Mouse (Mus musculus): Measurements from ENCODE around the gene Tox2. TPM values are rescaled to one million over a fixed set of nuclear protein-coding genes. Genes with fewer than 3 reads are reported as not detected.
A peak's percentile ranks its signal among the peaks of the same experiment; 100 is the strongest.

The Tox2 gene
- polyA plus RNA-seq, 1 experiment from 2014 or later: 1.9 TPM

DNA sequence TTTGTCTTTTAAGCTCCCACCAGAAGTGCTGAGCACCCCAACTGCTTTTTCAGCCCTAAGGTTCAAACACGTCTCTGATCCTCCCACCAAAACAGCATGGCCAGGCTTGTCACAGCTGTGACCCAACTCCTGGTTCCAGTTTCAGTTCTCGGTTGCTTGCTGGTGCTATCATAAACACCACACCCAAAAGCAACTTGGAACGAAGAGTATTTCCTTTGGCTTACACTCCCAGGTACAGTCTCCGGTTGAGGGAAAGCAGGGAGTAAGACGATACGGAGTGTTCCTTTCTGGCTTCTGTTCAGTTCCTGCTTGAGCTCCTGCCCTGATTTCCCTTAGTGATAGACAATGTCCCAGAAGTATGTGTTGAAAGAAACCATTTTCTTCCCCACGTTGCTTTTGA lies 26.4 kb upstream of the Tox2 start:
- Histone ChIP-seq H3K4me1 (ENCODE audit: control insufficient read depth, insufficient read depth, low read length) (no peaks in the 10 kb centered on the region), H3K4me3 (ENCODE audit: low read depth, low read length) (no peak overlapping the region), H3K9me3 (replicated peaks; ENCODE audit: control insufficient read depth, low read length) (no peaks in the 10 kb centered on the region), H3K4me2 (no peak overlapping the region), H3K36me3 (ENCODE audit: control insufficient read depth, insufficient read depth, low read length) (no peaks in the 10 kb centered on the region), H3K9ac (ENCODE audit: low read depth, low read length) (no peak overlapping the region), H3K27ac (ENCODE audit: low read depth, low read length) (no peak overlapping the region), H3K27me3 (ENCODE audit: control insufficient read depth, insufficient read depth, low read length) (no peaks in the 10 kb centered on the region)
- 48% methylated on average over 7 of the region's 7 CpGs for WGBS (ENCODE audit: insufficient replicate concordance)
- ATAC-seq (replicated peaks; ENCODE audit: insufficient number of reproducible peaks, low FRiP score, low TSS enrichment): no peak

DNA sequence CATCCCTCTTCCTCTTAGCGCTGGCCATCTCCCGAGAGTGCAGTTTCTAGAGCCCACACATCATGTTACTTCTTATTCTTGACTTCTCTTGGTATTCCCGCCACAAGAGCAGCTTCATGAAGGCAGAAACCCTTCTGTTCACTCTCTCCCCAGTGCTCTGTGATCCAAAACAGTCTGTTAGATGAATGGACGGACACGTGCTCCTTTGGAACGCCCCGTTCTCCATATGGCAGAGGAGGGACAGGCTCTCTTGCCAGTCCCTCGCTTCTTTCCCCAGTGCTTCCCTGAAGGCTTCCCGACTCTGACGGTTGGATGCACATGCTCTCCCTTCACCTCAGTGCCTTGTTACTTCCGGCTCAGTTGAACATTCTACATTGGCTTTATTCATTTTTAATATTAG lies 15.4 kb upstream of the Tox2 start:
- 75% methylated on average over 11 of the region's 11 CpGs for WGBS (ENCODE audit: insufficient replicate concordance)
- Histone ChIP-seq H3K27ac (ENCODE audit: low read depth, low read length) (no peak overlapping the region), H3K4me3 (ENCODE audit: low read depth, low read length) (no peak overlapping the region), H3K9me3 (replicated peaks; ENCODE audit: control insufficient read depth, low read length) (no peaks in the 10 kb centered on the region), H3K36me3 (ENCODE audit: control insufficient read depth, insufficient read depth, low read length) (no peaks in the 10 kb centered on the region), H3K27me3 (ENCODE audit: control insufficient read depth, insufficient read depth, low read length) (no peaks in the 10 kb centered on the region), H3K4me1 (ENCODE audit: control insufficient read depth, insufficient read depth, low read length) (peaks cover 7% of the 10 kb centered on the region), H3K9ac (ENCODE audit: low read depth, low read length) (no peak overlapping the region), H3K4me2 (no peak overlapping the region)
- no peak for ATAC-seq (replicated peaks; ENCODE audit: insufficient number of reproducible peaks, low FRiP score, low TSS enrichment)

DNA sequence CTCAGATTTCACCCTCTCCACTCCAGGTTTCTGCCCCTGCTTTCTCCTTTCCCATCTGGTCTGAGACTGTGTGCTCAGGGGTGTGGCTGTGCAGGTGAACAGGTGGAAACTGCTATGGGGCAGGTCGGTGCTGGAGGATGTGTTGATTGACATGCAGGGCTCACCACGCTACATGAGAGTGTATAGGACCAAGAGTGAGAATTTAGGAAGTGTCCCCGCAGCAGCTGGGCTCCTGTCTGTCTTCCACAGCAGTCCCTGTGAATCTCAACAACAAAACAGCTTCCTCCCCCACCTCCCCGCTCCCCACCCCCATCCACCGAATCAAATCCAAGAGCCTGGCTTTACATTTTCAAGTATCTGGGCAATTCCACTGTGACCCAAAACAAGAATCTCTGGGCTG lies 13.3 kb upstream of the Tox2 start:
- Histone ChIP-seq H3K9ac (ENCODE audit: low read depth, low read length) (no peak overlapping the region), H3K27ac (ENCODE audit: low read depth, low read length) (no peak overlapping the region), H3K9me3 (replicated peaks; ENCODE audit: control insufficient read depth, low read length) (no peaks in the 10 kb centered on the region), H3K36me3 (ENCODE audit: control insufficient read depth, insufficient read depth, low read length) (no peaks in the 10 kb centered on the region), H3K4me1 (ENCODE audit: control insufficient read depth, insufficient read depth, low read length) (peaks cover 7% of the 10 kb centered on the region), H3K27me3 (ENCODE audit: control insufficient read depth, insufficient read depth, low read length) (no peaks in the 10 kb centered on the region), H3K4me3 (ENCODE audit: low read depth, low read length) (no peak overlapping the region), H3K4me2 (peak overlapping the region; percentile 24; the same call in 1 of the 2 replicates)
- WGBS (ENCODE audit: insufficient replicate concordance): 29% methylated on average over 5 of the region's 5 CpGs
- no peak for ATAC-seq (replicated peaks; ENCODE audit: insufficient number of reproducible peaks, low FRiP score, low TSS enrichment)

DNA sequence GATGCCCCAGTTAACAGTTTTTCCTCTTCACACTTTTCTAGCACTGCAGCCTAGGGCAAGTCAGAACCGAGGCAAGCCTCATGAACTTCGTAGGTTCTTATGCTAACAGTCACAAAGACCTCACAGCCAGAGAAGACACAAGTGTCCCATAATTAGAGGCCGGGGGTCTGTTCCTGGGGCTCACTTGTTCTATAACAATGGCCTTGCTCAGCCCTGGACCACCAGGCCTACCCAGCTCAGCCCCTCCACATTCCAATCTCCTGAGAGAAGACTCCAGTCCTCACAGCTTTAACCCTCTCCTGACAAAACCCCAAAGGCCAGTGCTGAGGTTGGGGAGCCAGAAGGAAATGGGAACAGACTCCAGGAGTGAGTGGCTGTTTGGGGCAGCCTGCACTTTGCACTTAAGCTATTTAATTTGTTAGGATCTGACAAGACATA lies 12.9 kb upstream of the Tox2 start:
- Histone ChIP-seq H3K4me3 (ENCODE audit: low read depth, low read length) (no peak overlapping the region), H3K27ac (ENCODE audit: low read depth, low read length) (no peak overlapping the region), H3K9me3 (replicated peaks; ENCODE audit: control insufficient read depth, low read length) (no peaks in the 10 kb centered on the region), H3K4me2 (peak overlapping the region; percentile 24; the same call in 1 of the 2 replicates), H3K9ac (ENCODE audit: low read depth, low read length) (no peak overlapping the region), H3K27me3 (ENCODE audit: control insufficient read depth, insufficient read depth, low read length) (no peaks in the 10 kb centered on the region), H3K36me3 (ENCODE audit: control insufficient read depth, insufficient read depth, low read length) (no peaks in the 10 kb centered on the region), H3K4me1 (ENCODE audit: control insufficient read depth, insufficient read depth, low read length) (peaks cover 7% of the 10 kb centered on the region)
- ATAC-seq (replicated peaks; ENCODE audit: insufficient number of reproducible peaks, low FRiP score, low TSS enrichment): 0 out of 2 replicates have a peak, but pooled peaks have one; percentile 46
- 9% methylated on average over 3 of the region's 3 CpGs for WGBS (ENCODE audit: insufficient replicate concordance)

DNA sequence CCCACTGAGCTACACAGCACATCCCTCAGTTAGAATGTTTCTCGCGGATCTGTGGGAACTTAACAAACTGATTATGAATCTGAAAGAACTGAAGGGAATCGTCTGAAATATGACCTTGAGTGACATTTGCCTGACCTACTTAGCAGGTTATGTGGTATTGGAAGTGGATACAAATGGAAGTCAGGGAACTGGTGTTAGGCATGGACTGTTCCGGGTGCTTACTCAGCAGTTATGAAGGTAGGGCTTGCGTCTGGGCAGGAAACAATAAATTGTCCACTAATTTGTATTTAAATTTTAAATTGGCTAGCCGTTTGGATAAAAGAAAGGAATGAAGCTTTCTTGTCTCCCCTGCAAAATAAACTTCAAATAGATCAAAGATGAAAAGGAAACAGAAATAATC lies 10.4 kb upstream of the Tox2 start:
- no peaks in the 10 kb centered on the region for H3K9me3 ChIP-seq (replicated peaks; ENCODE audit: control insufficient read depth, low read length)
- H3K4me1 ChIP-seq (ENCODE audit: control insufficient read depth, insufficient read depth, low read length): peaks cover 7% of the 10 kb centered on the region
- 81% methylated on average over 6 of the region's 6 CpGs for WGBS (ENCODE audit: insufficient replicate concordance)
- no peak overlapping the region for H3K4me3 ChIP-seq (ENCODE audit: low read depth, low read length)
- no peak for ATAC-seq (replicated peaks; ENCODE audit: insufficient number of reproducible peaks, low FRiP score, low TSS enrichment)
- H3K27ac ChIP-seq (ENCODE audit: low read depth, low read length): no peak overlapping the region
- H3K4me2 ChIP-seq: no peak overlapping the region
- H3K9ac ChIP-seq (ENCODE audit: low read depth, low read length): no peak overlapping the region
- H3K27me3 ChIP-seq (ENCODE audit: control insufficient read depth, insufficient read depth, low read length): no peaks in the 10 kb centered on the region
- H3K36me3 ChIP-seq (ENCODE audit: control insufficient read depth, insufficient read depth, low read length): no peaks in the 10 kb centered on the region

DNA sequence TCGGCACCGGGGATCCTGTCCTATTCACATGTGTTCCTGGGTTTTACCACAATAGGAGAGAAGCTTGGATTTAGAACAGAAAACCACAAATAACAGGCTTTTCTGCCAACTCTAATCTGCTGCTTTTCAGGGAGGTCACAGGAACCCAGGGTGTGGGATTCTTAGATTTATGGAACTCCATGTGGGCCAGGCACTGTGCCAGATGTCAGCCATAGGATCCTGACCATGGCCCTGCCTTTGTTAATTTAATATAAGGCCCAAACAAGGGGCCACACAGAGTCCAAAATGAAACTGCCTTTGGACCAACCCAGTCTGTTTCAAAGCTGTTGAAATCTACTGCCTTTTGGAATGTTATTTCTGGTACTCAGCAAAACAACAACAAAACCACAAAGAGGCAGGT lies 8.9 kb upstream of the Tox2 start:
- ATAC-seq (replicated peaks; ENCODE audit: insufficient number of reproducible peaks, low FRiP score, low TSS enrichment): no peak
- Histone ChIP-seq H3K36me3 (ENCODE audit: control insufficient read depth, insufficient read depth, low read length) (no peaks in the 10 kb centered on the region), H3K4me3 (ENCODE audit: low read depth, low read length) (no peak overlapping the region), H3K9me3 (replicated peaks; ENCODE audit: control insufficient read depth, low read length) (no peaks in the 10 kb centered on the region), H3K27me3 (ENCODE audit: control insufficient read depth, insufficient read depth, low read length) (no peaks in the 10 kb centered on the region), H3K4me2 (no peak overlapping the region), H3K4me1 (ENCODE audit: control insufficient read depth, insufficient read depth, low read length) (peaks cover 7% of the 10 kb centered on the region), H3K27ac (ENCODE audit: low read depth, low read length) (no peak overlapping the region), H3K9ac (ENCODE audit: low read depth, low read length) (no peak overlapping the region)
- 87% methylated on average over 2 of the region's 2 CpGs for WGBS (ENCODE audit: insufficient replicate concordance)

DNA sequence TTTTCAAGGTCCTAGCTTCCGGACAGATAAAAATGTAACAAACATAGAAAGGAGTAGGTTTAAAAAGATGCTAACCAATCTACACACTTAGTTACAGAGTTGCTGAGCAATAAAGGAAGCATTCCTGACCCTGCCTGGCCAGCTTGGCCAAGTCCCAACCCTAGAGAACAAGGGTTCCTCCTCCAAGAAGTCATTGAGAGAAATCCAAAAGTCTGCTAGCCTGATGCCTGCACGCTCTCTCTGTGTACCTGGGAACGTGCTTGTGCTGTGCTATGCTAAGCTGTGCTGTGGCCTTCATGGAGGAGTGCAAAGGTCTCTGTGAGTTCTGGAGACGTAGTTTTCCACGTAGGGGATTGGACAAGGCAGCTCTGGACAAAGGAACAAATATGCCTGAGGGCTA lies 8.4 kb upstream of the Tox2 start:
- Histone ChIP-seq H3K36me3 (ENCODE audit: control insufficient read depth, insufficient read depth, low read length) (no peaks in the 10 kb centered on the region), H3K27me3 (ENCODE audit: control insufficient read depth, insufficient read depth, low read length) (no peaks in the 10 kb centered on the region), H3K4me3 (ENCODE audit: low read depth, low read length) (no peak overlapping the region), H3K9ac (ENCODE audit: low read depth, low read length) (no peak overlapping the region), H3K4me2 (no peak overlapping the region), H3K9me3 (replicated peaks; ENCODE audit: control insufficient read depth, low read length) (no peaks in the 10 kb centered on the region), H3K27ac (ENCODE audit: low read depth, low read length) (no peak overlapping the region), H3K4me1 (ENCODE audit: control insufficient read depth, insufficient read depth, low read length) (peaks cover 5% of the 10 kb centered on the region)
- 78% methylated on average over 5 of the region's 5 CpGs for WGBS (ENCODE audit: insufficient replicate concordance)
- ATAC-seq (replicated peaks; ENCODE audit: insufficient number of reproducible peaks, low FRiP score, low TSS enrichment): no peak

DNA sequence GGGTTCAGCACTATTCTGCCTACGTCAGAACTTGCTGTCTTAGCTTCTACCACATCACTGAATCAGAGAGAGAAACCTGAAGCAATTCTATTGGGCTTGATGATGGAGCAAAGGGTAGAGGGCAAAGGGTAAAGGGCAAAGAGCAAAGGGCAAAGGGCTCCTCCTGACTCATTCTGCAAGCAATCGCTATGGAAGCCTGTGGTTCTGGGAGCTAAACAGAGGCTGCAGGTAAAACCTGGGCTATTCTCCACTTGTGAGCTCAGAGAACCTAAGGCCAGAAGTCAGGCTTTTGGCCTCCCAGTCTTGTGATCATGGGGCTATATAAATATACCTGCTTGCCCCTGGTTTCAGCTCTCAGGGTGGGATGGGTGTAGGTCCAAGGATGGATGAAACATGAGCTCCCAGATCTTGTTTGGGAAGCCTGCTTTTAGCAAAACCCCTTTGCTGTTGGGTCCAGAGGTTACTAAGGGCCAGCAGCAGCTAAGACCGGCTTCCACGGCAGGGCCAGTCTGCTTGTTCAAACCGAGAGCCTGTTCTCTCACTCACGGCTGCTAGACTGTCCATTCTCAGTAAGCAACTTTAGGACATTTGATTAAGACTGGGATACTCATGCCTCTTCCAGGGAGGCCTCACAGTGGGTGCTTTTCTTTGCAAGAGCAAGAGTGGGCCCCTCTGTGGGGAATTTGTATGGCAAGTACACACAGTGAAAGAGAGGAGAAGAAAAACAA lies 7.7 kb upstream of the Tox2 start:
- H3K9me3 ChIP-seq (replicated peaks; ENCODE audit: control insufficient read depth, low read length): no peaks in the 10 kb centered on the region
- H3K4me2 ChIP-seq: no peak overlapping the region
- H3K36me3 ChIP-seq (ENCODE audit: control insufficient read depth, insufficient read depth, low read length): no peaks in the 10 kb centered on the region
- no peaks in the 10 kb centered on the region; the same call in 1 of the 2 replicates for H3K4me1 ChIP-seq (ENCODE audit: control insufficient read depth, insufficient read depth, low read length)
- no peak for ATAC-seq (replicated peaks; ENCODE audit: insufficient number of reproducible peaks, low FRiP score, low TSS enrichment)
- no peak overlapping the region for H3K27ac ChIP-seq (ENCODE audit: low read depth, low read length)
- H3K9ac ChIP-seq (ENCODE audit: low read depth, low read length): no peak overlapping the region
- H3K27me3 ChIP-seq (ENCODE audit: control insufficient read depth, insufficient read depth, low read length): no peaks in the 10 kb centered on the region
- 63% methylated on average over 6 of the region's 6 CpGs for WGBS (ENCODE audit: insufficient replicate concordance)
- no peak overlapping the region for H3K4me3 ChIP-seq (ENCODE audit: low read depth, low read length)

DNA sequence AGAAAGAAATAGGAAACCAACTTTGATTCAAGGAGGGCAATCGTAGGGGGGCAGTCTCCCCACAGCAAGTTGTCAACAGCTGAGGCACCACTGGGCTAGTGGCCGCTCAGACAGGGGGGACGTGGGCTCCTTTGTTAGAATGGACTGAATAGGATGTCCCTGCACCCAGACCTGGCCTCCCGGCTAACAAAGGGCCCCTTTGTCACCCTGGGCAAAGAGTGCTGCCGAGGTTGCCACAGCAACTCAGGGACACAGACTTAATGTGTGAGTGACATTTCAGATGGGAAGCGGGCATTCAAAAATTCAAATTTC lies 7.1 kb upstream of the Tox2 start:
- Histone ChIP-seq H3K4me2 (no peak overlapping the region), H3K9ac (ENCODE audit: low read depth, low read length) (no peak overlapping the region), H3K27me3 (ENCODE audit: control insufficient read depth, insufficient read depth, low read length) (no peaks in the 10 kb centered on the region), H3K4me3 (ENCODE audit: low read depth, low read length) (no peak overlapping the region), H3K9me3 (replicated peaks; ENCODE audit: control insufficient read depth, low read length) (no peaks in the 10 kb centered on the region), H3K4me1 (ENCODE audit: control insufficient read depth, insufficient read depth, low read length) (no peaks in the 10 kb centered on the region), H3K27ac (ENCODE audit: low read depth, low read length) (no peak overlapping the region), H3K36me3 (ENCODE audit: control insufficient read depth, insufficient read depth, low read length) (no peaks in the 10 kb centered on the region)
- 50% methylated on average over 6 of the region's 6 CpGs for WGBS (ENCODE audit: insufficient replicate concordance)
- ATAC-seq (replicated peaks; ENCODE audit: insufficient number of reproducible peaks, low FRiP score, low TSS enrichment): no peak

Measured in heart, embryonic 11.5 days (tissue).